Mouse (Mus musculus) forebrain, embryonic 16.5 days (tissue): Measurements from ENCODE around the gene Mettl2. TPM values are rescaled to one million over a fixed set of nuclear protein-coding genes. Genes with fewer than 3 reads are reported as not detected.
"Not testable (repeated sequence)": the region's sequence is repeated elsewhere in the genome, so short reads cannot be mapped to it uniquely, and the experiment has no call there.

Source experiments
- ATAC-seq: fragments of 200-750 bp; cut with Nextera tagmentation; 2 replicates; pipeline ENCODE4 v1.8.0; 2017; ENCODE audit warnings: mild to moderate bottlenecking, moderate library complexity
- H3K27ac ChIP-seq: fragments of 300-500 bp; sonication (generic); 2 replicates; pipeline ENCODE4 v1.5.1; 2014; ENCODE audit warnings: low read length, control low read depth
- H3K27me3 ChIP-seq: fragments of 300-500 bp; sonication (generic); replicated peaks from 2 replicates; pipeline ENCODE4 v1.6.1; 2014; ENCODE audit warnings: low read length; ENCODE audit not compliant: control insufficient read depth, insufficient read depth
- H3K36me3 ChIP-seq: fragments of 300-500 bp; sonication (generic); 2 replicates; pipeline ENCODE4 v1.6.1; 2014; ENCODE audit not compliant: control insufficient read depth, insufficient read depth
- H3K4me1 ChIP-seq: fragments of 300-500 bp; sonication (generic); replicated peaks from 2 replicates; pipeline ENCODE4 v1.6.1; 2014; ENCODE audit warnings: low read length; ENCODE audit not compliant: control insufficient read depth, insufficient read depth
- H3K4me2 ChIP-seq: fragments of 300-500 bp; sonication (generic); 2 replicates; pipeline ENCODE4 v1.6.1; 2014; ENCODE audit warnings: mild to moderate bottlenecking, low read length, control low read depth
- H3K4me3 ChIP-seq: fragments of 300-500 bp; sonication (generic); replicated peaks from 2 replicates; pipeline ENCODE4 v1.5.1; 2014; ENCODE audit warnings: mild to moderate bottlenecking, low read length, control low read depth
- H3K9ac ChIP-seq: fragments of 300-500 bp; sonication (generic); replicated peaks from 2 replicates; pipeline ENCODE4 v1.6.1; 2014; ENCODE audit warnings: low read depth, low read length, control low read depth
- H3K9me3 ChIP-seq: fragments of 300-500 bp; sonication (generic); 2 replicates; pipeline ENCODE4 v1.6.1; 2016; ENCODE audit warnings: low read length; ENCODE audit not compliant: control insufficient read depth
- WGBS: fragments of 180-500 bp; shearing (Covaris S2); extraction: QIAGEN DNeasy Blood & Tissue Kit; methylation state at CpG from one replicate; pipeline ENCODE4 v1.1.7; 2014; 5-methylcytosine and 5-hydroxymethylcytosine counted together
- polyA plus RNA-seq: library from polyadenylated mRNA; unstranded; fragments of >200 nt; fragmentation: Nextera tagmentation; extraction: Ambion mirVana; gene quantifications from 2 replicates; pipeline ENCODE4 v1.2.1, GENCODE M21; 2015

Mettl2 gene
- polyA plus RNA-seq: 30.0 and 30.7 TPM in 2 replicates

GRCm38 (mm10) chr11:105125735-105126519 is at the start of gene Mettl2:
Gene Mettl2 (plus strand): TSS chr11:105126425.
- peaks cover 10% of the 10 kb centered on the region for H3K4me1 ChIP-seq
- H3K36me3 ChIP-seq: no peaks in the 10 kb centered on the region
- 1% methylated on average over 24 of the region's 38 CpGs for WGBS
- peak within 1 kb of the TSS; percentile 71 for H3K9ac ChIP-seq
- 0 out of 2 replicates have a peak, but pooled peaks cover 3% of the 10 kb centered on the region for H3K9me3 ChIP-seq
- no peaks in the 10 kb centered on the region for H3K27me3 ChIP-seq
- H3K4me3 ChIP-seq: peak within 1 kb of the TSS; percentile 97
- ATAC-seq: peak; percentile 93
- peak within 1 kb of the TSS; percentile 82 for H3K4me2 ChIP-seq
- peak within 1 kb of the TSS; percentile 89 for H3K27ac ChIP-seq

DNA sequence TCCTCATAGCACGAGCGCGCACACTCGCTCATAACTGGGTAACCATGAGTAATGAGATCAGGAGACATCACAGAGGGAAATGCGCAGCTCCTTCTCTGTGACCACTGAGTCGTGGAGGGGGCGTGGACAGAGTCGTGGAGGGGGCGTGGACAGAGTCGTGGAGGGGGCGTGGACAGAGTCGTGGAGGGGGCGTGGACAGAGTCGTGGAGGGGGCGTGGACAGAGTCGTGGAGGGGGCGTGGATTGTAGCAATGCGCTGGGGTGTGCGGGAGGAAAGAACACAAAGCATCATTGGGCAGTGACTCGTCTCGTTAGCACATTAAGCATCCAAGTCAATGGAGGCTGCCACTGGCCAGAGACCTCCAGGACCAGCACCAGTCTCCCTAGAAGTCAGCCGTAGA is 13.8 kb upstream of the Mettl2 start:
- not testable (repeated sequence) for H3K4me1 ChIP-seq, H3K36me3 ChIP-seq, ATAC-seq, H3K4me3 ChIP-seq, H3K4me2 ChIP-seq, H3K9me3 ChIP-seq, H3K9ac ChIP-seq, H3K27ac ChIP-seq, H3K27me3 ChIP-seq
- WGBS: 77% methylated on average over 18 of the region's 22 CpGs

GRCm38 (mm10) chr11:105117814-105118213 is 8.4 kb upstream of the Mettl2 start:
- H3K9ac ChIP-seq: no peak overlapping the region
- no peaks in the 10 kb centered on the region for H3K4me1 ChIP-seq
- H3K4me2 ChIP-seq: no peak overlapping the region
- H3K27me3 ChIP-seq: no peaks in the 10 kb centered on the region
- no peak overlapping the region for H3K27ac ChIP-seq
- ATAC-seq: no peak
- H3K4me3 ChIP-seq: no peak overlapping the region
- H3K9me3 ChIP-seq: no peaks in the 10 kb centered on the region
- WGBS: 91% methylated on average over 7 of the region's 7 CpGs
- H3K36me3 ChIP-seq: no peaks in the 10 kb centered on the region

GRCm38 (mm10) chr11:105120551-105121061 is 5.6 kb upstream of the Mettl2 start:
- no peak overlapping the region for H3K4me2 ChIP-seq
- H3K9ac ChIP-seq: no peak overlapping the region
- no peak overlapping the region for H3K4me3 ChIP-seq
- no peak for ATAC-seq
- 0 out of 2 replicates have a peak, but pooled peaks cover 3% of the 10 kb centered on the region for H3K9me3 ChIP-seq
- WGBS: 19% methylated on average over 4 of the region's 4 CpGs
- no peaks in the 10 kb centered on the region for H3K36me3 ChIP-seq
- no peak overlapping the region for H3K27ac ChIP-seq
- H3K27me3 ChIP-seq: no peaks in the 10 kb centered on the region
- H3K4me1 ChIP-seq: no peaks in the 10 kb centered on the region

DNA sequence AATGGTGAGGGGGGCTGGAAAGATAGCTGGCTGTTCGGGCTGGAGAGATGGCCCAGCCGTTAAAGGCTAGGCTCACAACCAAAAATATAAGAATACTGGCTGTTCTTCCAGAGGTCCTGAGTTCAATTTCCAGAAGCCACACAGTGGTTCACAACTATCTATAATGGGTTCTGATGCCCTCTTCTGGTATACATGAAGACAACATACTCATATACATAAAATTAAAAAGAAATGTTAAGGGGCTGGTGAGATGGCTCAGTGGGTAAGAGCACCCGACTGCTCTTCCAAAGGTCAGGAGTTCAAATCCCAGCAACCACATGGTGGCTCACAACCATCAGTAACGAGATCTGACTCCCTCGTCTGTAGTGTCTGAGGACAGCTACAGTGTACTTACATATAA is 4.4 kb upstream of the Mettl2 start:
- H3K4me2 ChIP-seq, H3K27ac ChIP-seq, ATAC-seq, H3K9ac ChIP-seq, H3K9me3 ChIP-seq, H3K36me3 ChIP-seq, H3K4me1 ChIP-seq, H3K27me3 ChIP-seq, H3K4me3 ChIP-seq: not testable (repeated sequence)
- 82% methylated on average over 5 of the region's 5 CpGs for WGBS

GRCm38 (mm10) chr11:105123986-105124385 is 2.2 kb upstream of the Mettl2 start:
- Histone ChIP-seq H3K4me2 (no peak overlapping the region), H3K4me1 (peaks cover 10% of the 10 kb centered on the region), H3K9ac (no peak overlapping the region), H3K27ac (no peak overlapping the region), H3K36me3 (no peaks in the 10 kb centered on the region), H3K9me3 (0 out of 2 replicates have a peak, but pooled peaks cover 3% of the 10 kb centered on the region), H3K27me3 (no peaks in the 10 kb centered on the region), H3K4me3 (no peak overlapping the region)
- 5% methylated on average over 9 of the region's 9 CpGs for WGBS
- ATAC-seq: no peak

DNA sequence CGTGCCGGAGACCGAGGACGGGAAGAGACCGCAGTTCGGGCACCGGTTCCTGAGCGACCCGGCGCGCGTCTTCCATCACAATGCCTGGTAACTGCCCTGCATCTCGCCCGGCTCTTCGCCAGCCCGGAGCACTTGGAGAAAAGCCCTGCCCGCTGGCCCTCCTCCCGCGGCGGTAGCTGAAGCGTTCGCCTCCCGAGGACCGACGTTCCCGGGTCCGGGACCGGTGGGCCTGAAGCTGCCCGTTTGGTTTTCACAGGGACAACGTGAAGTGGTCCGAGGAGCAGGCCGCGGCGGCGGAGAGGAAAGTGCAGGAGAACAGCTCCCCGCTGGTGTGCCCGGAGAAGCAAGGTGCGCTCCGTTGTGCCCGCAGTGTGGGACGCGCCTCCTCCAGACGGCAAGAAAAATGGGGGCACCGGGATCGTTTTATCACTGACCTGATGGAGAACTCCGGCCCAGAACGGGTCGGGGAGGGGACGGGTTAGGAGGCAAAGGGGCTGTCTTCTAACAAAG is 350 bp downstream of the Mettl2 start:
- no peaks in the 10 kb centered on the region for H3K27me3 ChIP-seq
- under 1% methylated on average over 49 of the region's 49 CpGs for WGBS
- no peak overlapping the region for H3K27ac ChIP-seq
- peak overlapping the region; percentile 82 for H3K4me2 ChIP-seq
- H3K36me3 ChIP-seq: 0 out of 2 replicates have a peak, but pooled peaks cover under 1% of the 10 kb centered on the region
- H3K4me3 ChIP-seq: peak overlapping the region; percentile 97
- peak; percentile 9; the same call in 1 of the 2 replicates for ATAC-seq
- 0 out of 2 replicates have a peak, but pooled peaks cover 3% of the 10 kb centered on the region for H3K9me3 ChIP-seq
- peaks cover 10% of the 10 kb centered on the region for H3K4me1 ChIP-seq
- H3K9ac ChIP-seq: peak overlapping the region; percentile 71

- Histone ChIP-seq H3K4me2 (no peak overlapping the region), H3K9ac (no peak overlapping the region), H3K4me1 (no peaks in the 10 kb centered on the region), H3K27ac (no peak overlapping the region), H3K27me3 (no peaks in the 10 kb centered on the region), H3K4me3 (no peak overlapping the region), H3K9me3 (no peaks in the 10 kb centered on the region), H3K36me3 (peaks cover 51% of the 10 kb centered on the region)
- 95% methylated on average over 7 of the region's 7 CpGs for WGBS
- no peak for ATAC-seq
These were observed 9.5 kb downstream of the Mettl2 start for GRCm38 (mm10) chr11:105135692-105136091.

DNA sequence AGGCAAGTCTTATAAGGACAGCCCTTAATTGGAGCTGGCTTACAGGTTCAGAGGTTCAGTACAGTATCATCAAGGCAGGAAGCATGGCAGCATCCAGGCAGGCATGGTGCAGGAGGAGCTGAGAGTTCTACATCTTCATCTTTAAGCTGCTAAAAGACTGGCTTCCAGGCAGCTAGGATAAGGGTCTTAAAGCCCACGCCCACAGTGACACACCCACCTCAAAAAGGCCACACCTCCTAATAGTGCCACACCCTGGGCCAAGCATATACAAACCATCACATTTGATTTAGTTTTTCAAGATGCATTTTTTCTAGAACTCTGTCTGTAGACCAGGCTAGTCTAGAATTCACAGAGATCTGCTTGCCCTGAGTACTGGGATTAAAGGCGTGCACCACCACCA is 11.0 kb downstream of the Mettl2 start:
- H3K4me2 ChIP-seq, ATAC-seq, H3K27ac ChIP-seq, H3K4me3 ChIP-seq, H3K27me3 ChIP-seq, H3K9me3 ChIP-seq, H3K4me1 ChIP-seq, H3K9ac ChIP-seq: not testable (repeated sequence)
- 94% methylated on average over 2 of the region's 2 CpGs for WGBS
- peaks cover 47% of the 10 kb centered on the region for H3K36me3 ChIP-seq
